Mouse (Mus musculus): ENCODE measurements around the gene Pcyt2.

Gene Pcyt2

GRCm38 (mm10) chr11:120617519-120618112 is at the start of gene Pcyt2:
Gene Pcyt2 (minus strand): TSS chr11:120617936.
- DNase-seq (ENCODE audit: low spot score), result peak; percentile 88

GRCm38 (mm10) chr11:120666617-120667016 is 48.9 kb upstream of the Pcyt2 start:
- no peak for DNase-seq (ENCODE audit: low spot score)

- DNase-seq (ENCODE audit: low spot score), result no peak
These were observed 47.7 kb upstream of the Pcyt2 start for GRCm38 (mm10) chr11:120665406-120665805.

GRCm38 (mm10) chr11:120663714-120664113 is 46.0 kb upstream of the Pcyt2 start:
- no peak for DNase-seq (ENCODE audit: low spot score)

GRCm38 (mm10) chr11:120662759-120663158 is 45.0 kb upstream of the Pcyt2 start:
- no peak for DNase-seq (ENCODE audit: low spot score)

- DNase-seq (ENCODE audit: low spot score), result no peak
These were observed 43.3 kb upstream of the Pcyt2 start, which contains the start of gene Notum for GRCm38 (mm10) chr11:120661076-120661460. Gene Notum (minus strand): TSS chr11:120661175.

- DNase-seq (ENCODE audit: low spot score), result no peak
These were observed 42.8 kb upstream of the Pcyt2 start for GRCm38 (mm10) chr11:120660301-120661075.

- no peak for DNase-seq (ENCODE audit: low spot score)
These were observed 42.0 kb upstream of the Pcyt2 start for GRCm38 (mm10) chr11:120659509-120660300.

GRCm38 (mm10) chr11:120658876-120659410 is 41.2 kb upstream of the Pcyt2 start:
- peak; percentile 47 for DNase-seq (ENCODE audit: low spot score)

GRCm38 (mm10) chr11:120657301-120657700 is 39.6 kb upstream of the Pcyt2 start:
- no peak for DNase-seq (ENCODE audit: low spot score)

- no peak for DNase-seq (ENCODE audit: low spot score)
These were observed 37.0 kb upstream of the Pcyt2 start for GRCm38 (mm10) chr11:120654741-120655140.

- no peak for DNase-seq (ENCODE audit: low spot score)
These were observed 34.1 kb upstream of the Pcyt2 start for GRCm38 (mm10) chr11:120651872-120652271.

- no peak for DNase-seq (ENCODE audit: low spot score)
These were observed 30.3 kb upstream of the Pcyt2 start, which contains the start of gene Myadml2 for GRCm38 (mm10) chr11:120648001-120648476. Gene Myadml2 (minus strand): TSS chr11:120648158.

- DNase-seq (ENCODE audit: low spot score), result no peak
These were observed 29.5 kb upstream of the Pcyt2 start for GRCm38 (mm10) chr11:120647047-120647830.

GRCm38 (mm10) chr11:120643601-120643987 is 25.9 kb upstream of the Pcyt2 start, which contains the start of gene Pycr1:
Gene Pycr1 (minus strand): TSS chr11:120643769.
- DNase-seq (ENCODE audit: low spot score), result peak; percentile 87

- no peak for DNase-seq (ENCODE audit: low spot score)
These were observed 25.3 kb upstream of the Pcyt2 start for GRCm38 (mm10) chr11:120642939-120643600.

- no peak for DNase-seq (ENCODE audit: low spot score)
These were observed 24.1 kb upstream of the Pcyt2 start for GRCm38 (mm10) chr11:120641869-120642268.

GRCm38 (mm10) chr11:120641255-120641654 is 23.5 kb upstream of the Pcyt2 start:
- no peak for DNase-seq (ENCODE audit: low spot score)

- no peak for DNase-seq (ENCODE audit: low spot score)
These were observed 17.1 kb upstream of the Pcyt2 start for GRCm38 (mm10) chr11:120634810-120635209.

- peak; percentile 89 for DNase-seq (ENCODE audit: low spot score)
These were observed 16.0 kb upstream of the Pcyt2 start, which contains the start of gene Mafg for GRCm38 (mm10) chr11:120633520-120634343. Gene Mafg (minus strand): TSS chr11:120633600.
